Mouse (Mus musculus) kidney, adult 2 months (tissue): ENCODE measurements around the gene Agr2.

Experiments
- CTCF ChIP-seq: fragments of 200-500 bp; conservative IDR thresholded peaks from 2 replicates; pipeline ENCODE4 v1.5.1; 2011; ENCODE audit warnings: low read depth, mild to moderate bottlenecking, control low read depth, low read length, moderate library complexity, mixed read lengths; ENCODE audit not compliant: insufficient read depth, insufficient read length
- POLR2A ChIP-seq: fragments of 200-500 bp; IDR thresholded peaks from one replicate; pipeline ENCODE4 v1.6.1; 2011; ENCODE audit warnings: low read depth, low read length, control low read depth

GRCm38 (mm10) chr12:36046196-36046595 is 53.5 kb downstream of the Agr2 start:
- no peak for TF ChIP-seq CTCF
- no peak for TF ChIP-seq POLR2A
